Mouse (Mus musculus): ENCODE data around the gene Golt1a.
A peak's percentile ranks its signal among the peaks of the same experiment; 100 is the strongest.
"Not testable (repeated sequence)": the region's sequence is repeated elsewhere in the genome, so short reads cannot be mapped to it uniquely, and the experiment has no call there.

Golt1a gene

DNA sequence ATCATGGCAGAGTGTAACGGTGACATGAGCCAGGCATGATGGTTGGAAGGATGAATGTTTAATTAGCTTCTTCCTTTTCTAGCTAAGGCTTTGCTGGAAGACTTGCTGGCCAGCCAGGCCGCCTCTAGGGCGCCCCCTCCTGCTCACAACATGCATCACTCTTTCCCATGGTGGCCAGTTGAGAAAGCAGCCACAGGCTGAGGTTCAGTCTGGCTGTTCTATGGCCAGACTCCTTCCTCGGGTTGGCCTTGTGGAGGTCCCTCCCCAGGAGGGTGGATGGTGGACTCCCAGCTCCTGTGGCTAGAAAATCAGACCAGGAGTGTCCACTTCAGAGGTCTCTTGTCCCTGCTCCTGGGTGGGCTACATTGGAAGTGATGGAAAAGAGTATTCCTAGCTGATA lies 2.8 kb upstream of the Golt1a start:
- peak; percentile 76 to 80 for DNase-seq (ENCODE audit: low spot score in 2 of 2)

DNA sequence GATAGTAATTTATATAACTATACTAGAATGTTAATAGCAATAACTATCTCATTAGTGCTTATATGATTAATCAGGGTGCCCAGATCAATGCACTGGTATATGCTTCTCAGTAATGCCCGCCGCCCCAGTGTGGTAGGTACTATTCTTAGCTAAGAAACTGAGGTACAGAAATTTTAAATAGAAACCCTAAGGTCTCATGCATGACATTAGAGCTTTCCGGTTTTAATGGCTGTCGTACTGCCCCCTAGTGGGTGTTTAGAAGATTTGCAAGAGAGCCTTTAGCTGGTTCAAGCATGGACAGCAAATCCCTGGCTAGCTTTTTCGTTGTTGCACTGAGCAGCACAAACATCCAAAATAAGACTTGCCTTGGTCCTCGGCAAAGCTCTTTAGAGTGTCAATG lies 2.3 kb upstream of the Golt1a start:
- DNase-seq (ENCODE audit: low spot score in 2 of 2): peak in 1 of 2 experiments; percentile 41

DNA sequence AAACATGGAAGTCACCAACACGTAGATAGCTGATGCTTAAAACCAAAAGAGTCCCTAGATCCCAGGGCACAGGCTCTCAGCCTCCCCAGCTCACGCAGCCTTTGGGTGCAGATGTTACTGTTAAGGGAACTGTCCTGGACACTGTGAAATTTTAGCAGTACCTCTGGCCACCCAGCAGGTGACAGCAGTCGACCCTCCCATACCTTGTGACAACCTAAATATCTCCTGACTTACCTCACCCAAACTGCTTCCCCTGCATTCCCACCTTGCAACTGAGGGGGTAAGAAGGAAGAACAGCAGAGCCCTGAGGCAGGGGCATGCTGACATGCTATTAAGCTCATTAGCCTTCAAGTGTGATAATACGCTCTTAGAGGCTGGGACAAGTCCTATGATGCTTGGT lies 1.6 kb downstream of the Golt1a start:
- no peak for DNase-seq (ENCODE audit: low spot score in 2 of 2)

DNA sequence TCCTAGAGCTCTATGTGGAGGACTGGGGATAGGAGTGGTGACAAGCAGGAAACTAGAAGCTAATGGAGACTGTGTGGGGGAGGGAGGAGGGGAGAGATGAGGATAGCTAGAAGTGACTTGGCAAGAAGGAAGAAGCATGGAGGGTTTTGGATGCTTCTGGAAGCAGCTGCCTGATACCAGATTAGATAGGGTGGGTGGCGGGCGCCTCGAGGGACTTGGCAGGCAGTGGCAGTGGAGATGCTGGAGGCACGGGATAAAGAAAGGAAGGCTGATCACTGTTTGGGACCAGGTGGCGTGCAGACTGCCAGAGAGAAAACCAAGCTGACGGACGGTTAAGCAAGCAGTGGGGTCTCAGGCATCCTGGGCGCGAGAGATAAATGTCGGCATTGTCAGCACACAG lies 2.3 kb downstream of the Golt1a start:
- peak; percentile 73 to 75 for DNase-seq (ENCODE audit: low spot score in 2 of 2)

DNA sequence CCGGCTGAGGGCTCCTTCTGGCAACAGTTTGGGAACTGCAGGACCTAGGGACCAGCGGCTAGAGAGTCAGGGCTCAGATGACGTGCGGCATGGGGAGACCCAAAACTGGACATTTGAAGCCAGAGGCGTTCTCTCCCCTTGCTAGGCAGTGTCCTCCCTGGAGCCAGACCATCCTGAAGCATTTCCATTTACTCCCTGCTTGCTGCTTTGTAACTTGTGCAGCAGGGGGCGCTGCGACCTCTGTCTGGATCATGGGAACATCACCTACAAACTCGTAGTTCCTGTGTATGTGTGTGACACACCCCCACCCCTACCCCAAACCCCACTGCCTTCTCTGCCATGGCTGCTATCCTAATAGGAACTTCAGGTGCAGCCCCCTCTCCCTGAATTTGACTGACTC lies 4.8 kb downstream of the Golt1a start:
- peak; percentile 45 to 66 for DNase-seq (ENCODE audit: low spot score in 2 of 2)

GRCm38 (mm10) chr1:133315775-133316174 lies 6.2 kb downstream of the Golt1a start:
- DNase-seq (ENCODE audit: low spot score in 2 of 2): no peak

- no peak for DNase-seq (ENCODE audit: low spot score in 2 of 2)
Observed at GRCm38 (mm10) chr1:133316577-133316976, 7.0 kb downstream of the Golt1a start.

GRCm38 (mm10) chr1:133317149-133317548 lies 7.5 kb downstream of the Golt1a start:
- no peak for DNase-seq (ENCODE audit: low spot score in 2 of 2)

DNA sequence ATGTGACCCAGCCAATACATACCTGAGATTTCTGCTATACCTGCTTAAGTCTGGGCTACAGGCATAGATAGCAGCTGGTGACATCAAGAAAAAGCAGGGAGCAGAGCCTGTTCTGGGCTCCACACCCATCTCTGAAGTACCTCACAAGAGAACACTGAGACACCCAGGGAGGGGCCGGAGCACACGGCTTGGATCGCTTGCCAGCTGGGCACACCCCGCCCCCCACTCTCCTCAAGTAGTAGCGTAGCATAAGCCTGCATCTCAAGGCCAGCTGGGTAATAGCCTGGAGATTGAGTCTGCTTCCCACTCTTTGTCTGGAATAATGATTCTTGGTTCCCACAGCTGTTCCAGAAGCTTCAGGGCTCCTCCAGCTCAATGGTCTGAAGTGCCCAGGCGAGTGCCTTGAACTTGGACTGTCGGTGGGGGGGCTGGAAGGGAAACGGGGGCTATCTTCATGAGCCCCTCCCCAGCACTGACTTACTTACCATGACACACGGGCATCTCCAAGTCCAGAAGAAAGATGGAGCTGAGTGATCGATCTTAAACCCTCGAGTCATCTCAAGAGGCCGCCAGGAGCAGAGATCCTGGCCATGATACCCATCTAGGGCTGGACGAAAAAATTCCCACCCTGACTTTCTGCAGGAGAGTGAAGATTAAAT lies 11.8 kb downstream of the Golt1a start, which contains the start of gene Kiss1:
Gene Kiss1, plus strand, starts transcription at position 609 of the 659 bp plus-strand sequence.
- no peak for DNase-seq (ENCODE audit: low spot score in 2 of 2)

DNA sequence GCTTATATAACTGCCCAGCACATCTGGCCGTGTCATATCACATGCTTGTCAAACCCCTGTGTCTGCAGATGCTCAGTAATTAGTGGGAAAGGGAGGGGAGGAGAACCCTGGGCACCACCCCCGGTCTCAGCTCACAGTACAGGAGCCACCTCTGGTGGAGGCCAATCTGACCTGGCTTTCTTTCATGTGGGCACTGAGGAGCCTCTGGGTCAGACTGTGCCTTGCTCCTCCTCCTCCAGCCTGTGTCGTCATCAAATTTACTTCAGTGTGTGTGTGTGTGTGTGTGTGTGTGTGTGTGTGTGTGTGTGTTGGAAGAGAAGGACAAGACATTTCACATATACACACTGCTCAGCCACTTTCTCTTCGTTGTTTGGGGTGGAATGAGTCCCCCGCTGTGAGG lies 13.7 kb downstream of the Golt1a start:
- no peak for DNase-seq (ENCODE audit: low spot score in 2 of 2)

GRCm38 (mm10) chr1:133325951-133326350 lies 16.4 kb downstream of the Golt1a start:
- no peak for DNase-seq (ENCODE audit: low spot score in 2 of 2)

DNA sequence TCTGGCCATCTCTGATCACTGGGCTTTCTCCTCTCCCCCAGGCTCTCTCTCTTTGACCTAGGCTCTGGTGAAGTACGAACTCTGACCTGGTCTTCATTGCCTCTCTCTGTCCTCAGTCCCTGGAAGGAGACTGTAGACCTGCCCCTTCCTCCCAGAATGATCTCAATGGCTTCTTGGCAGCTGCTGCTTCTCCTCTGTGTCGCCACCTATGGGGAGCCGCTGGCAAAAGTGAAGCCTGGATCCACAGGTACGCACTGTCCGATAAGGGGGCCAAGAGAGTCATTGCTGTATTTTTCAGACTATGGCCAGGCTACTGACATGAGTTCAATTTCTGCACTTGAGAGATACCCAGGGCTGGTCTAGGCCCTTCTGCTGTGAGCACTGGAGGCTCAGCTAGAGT lies 17.5 kb downstream of the Golt1a start:
- DNase-seq (ENCODE audit: low spot score in 2 of 2): no peak

DNA sequence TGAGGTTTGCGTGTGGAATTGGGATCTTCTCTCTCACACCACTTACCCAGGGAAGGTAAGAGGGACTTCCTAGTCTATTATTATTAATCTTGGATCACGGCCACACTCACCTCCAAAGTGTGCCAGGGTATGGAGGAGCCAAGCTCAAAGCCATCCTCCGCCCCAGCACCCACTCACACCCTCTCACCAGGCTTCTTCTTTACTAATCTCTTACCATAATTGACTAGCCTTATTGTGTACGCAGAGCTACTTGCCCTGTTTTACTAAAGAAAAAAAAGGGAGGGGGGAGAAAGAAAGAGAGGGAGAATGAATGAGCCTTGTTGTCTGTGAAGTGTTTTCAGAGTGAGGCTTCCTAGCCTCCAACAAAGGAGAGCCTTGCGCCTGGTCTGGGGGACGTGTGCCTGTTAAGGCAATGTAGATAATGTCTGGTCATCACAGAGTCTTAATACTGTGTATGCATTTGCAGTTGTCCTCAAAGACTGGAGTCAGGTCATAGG lies 18.7 kb downstream of the Golt1a start:
- no peak for DNase-seq (ENCODE audit: low spot score in 2 of 2)

DNA sequence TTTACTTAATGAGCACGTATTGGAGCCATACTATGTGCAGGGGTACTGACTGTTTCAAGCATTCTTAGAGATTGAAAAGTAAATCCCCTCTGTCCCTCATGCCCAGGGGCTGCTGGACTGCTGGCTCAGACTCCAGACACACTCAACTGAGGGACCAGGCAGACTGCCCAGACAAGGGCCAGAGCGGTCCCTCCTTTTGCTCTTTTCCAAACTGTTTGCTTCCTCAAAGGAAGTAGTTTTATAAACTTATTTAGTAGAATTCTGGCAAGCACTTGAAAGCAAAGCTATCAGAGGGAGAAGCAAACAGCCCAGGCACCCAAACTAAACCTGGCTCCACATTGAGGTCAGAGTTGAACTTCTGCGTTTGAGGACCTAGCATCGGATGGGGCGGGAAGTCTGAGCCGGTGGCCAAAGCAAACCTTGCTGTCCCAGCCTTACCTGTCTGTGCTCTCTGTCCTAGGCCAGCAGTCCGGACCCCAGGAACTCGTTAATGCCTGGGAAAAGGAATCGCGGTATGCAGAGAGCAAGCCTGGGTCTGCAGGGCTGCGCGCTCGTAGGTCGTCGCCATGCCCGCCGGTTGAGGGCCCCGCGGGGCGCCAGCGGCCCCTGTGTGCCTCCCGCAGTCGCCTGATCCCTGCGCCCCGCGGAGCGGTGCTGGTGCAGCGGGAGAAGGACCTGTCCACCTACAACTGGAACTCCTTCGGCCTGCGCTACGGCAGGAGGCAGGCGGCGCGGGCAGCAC lies 19.5 kb downstream of the Golt1a start:
- no peak for DNase-seq (ENCODE audit: low spot score in 2 of 2)

GRCm38 (mm10) chr1:133329638-133329964 lies 20.0 kb downstream of the Golt1a start:
- no peak for DNase-seq (ENCODE audit: low spot score in 2 of 2)

- no peak for DNase-seq (ENCODE audit: low spot score in 2 of 2)
Observed at GRCm38 (mm10) chr1:133331142-133331541, 21.5 kb downstream of the Golt1a start.

DNA sequence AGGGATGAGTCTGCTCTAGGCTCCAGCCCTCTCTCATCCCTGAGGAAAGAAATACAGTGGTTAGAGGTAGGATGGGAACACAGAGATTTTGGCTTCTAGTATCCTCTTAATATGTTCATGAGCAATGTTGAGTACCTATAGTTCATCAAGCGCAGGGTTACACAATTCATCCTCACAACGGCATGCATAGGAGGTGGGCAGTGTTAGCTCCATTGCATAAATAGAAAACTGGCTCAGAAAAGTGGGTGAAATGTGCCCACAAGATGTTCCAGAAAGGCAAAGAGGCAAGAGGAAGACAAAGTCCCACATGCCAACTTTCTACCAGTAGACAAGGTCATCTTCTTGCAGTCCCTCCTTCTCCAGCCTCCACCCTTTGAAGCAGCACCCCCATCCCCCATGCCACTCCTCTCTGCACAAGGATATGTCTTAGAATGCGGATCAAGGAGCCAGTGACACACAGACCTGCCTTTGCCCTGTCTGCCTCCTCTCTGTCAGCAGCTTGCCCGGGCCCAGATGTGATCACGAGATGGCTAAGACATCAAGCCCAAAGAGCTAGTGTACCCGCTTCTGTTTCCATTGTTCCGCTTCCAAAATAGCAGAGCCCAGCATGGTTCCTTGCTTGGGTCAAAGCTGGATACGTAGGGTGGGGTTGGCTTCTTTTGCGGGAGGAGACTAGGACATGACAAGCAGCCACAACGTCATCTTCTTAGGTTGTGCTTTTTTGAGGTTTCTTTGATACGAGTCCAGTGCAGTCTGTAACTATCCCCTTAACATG lies 23.2 kb downstream of the Golt1a start:
- DNase-seq (ENCODE audit: low spot score in 2 of 2): no peak

GRCm38 (mm10) chr1:133333937-133334336 lies 24.3 kb downstream of the Golt1a start:
- DNase-seq (ENCODE audit: low spot score in 2 of 2): no peak

- not testable (repeated sequence) for DNase-seq (ENCODE audit: low spot score in 2 of 2)
Observed at GRCm38 (mm10) chr1:133340403-133340802, 30.8 kb downstream of the Golt1a start.

GRCm38 (mm10) chr1:133344357-133344756 lies 34.8 kb downstream of the Golt1a start:
- DNase-seq (ENCODE audit: low spot score in 2 of 2): no peak

DNA sequence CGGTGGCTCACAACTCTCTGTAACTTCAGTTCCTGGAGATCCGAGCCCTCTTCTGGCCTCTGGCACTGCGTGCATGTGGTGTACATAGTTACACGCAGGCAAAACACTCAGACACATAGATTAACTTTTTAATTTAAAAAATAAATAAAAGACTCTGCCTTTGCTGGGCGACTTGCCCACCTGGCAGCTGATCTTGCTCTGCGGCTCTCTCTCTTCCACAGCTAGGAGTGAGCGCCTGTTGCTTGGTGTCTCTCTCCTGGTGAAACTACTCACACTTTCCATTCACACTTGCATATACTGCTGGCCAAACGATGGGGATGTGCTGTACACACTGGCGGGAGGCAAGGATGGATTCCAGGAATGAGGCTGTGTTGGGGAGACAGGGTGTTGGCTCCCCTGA lies 36.9 kb downstream of the Golt1a start:
- no peak for DNase-seq (ENCODE audit: low spot score in 2 of 2)

GRCm38 (mm10) chr1:133347226-133347625 lies 37.6 kb downstream of the Golt1a start:
- no peak for DNase-seq (ENCODE audit: low spot score in 2 of 2)

Data from right cerebral cortex, adult 2 months (tissue).